Mouse (Mus musculus) hindbrain, postnatal 0 days (tissue): ENCODE measurements around the gene Rpl3. TPM values are rescaled to one million over a fixed set of nuclear protein-coding genes. Genes with fewer than 3 reads are reported as not detected.

Experiments
- ATAC-seq: fragments of 200-750 bp; cut with Nextera tagmentation; 2 replicates; pipeline ENCODE4 v1.8.0; 2017; ENCODE audit warnings: mild to moderate bottlenecking, moderate TSS enrichment, moderate library complexity
- DNase-seq: peaks from one replicate; pipeline ENCODE4 v3.0.0-alpha.2; 2015; ENCODE audit warnings: low spot score
- H3K27ac ChIP-seq: fragments of 300-500 bp; sonication (generic); 2 replicates; pipeline ENCODE4 v1.5.1; 2014; ENCODE audit warnings: mild to moderate bottlenecking
- H3K27me3 ChIP-seq: fragments of 300-500 bp; sonication (generic); 2 replicates; pipeline ENCODE4 v1.6.1; 2014; ENCODE audit warnings: low read length, mixed read lengths; ENCODE audit not compliant: insufficient read depth
- H3K36me3 ChIP-seq: fragments of 300-500 bp; sonication (generic); 2 replicates; pipeline ENCODE4 v1.6.1; 2014; ENCODE audit warnings: low read length, mixed read lengths; ENCODE audit not compliant: insufficient read depth
- H3K4me1 ChIP-seq: fragments of 300-500 bp; sonication (generic); 2 replicates; pipeline ENCODE4 v1.6.1; 2014; ENCODE audit warnings: antibody characterized with exemption, low read length, mixed read lengths; ENCODE audit not compliant: insufficient read depth
- H3K4me2 ChIP-seq: fragments of 300-500 bp; sonication (generic); 2 replicates; pipeline ENCODE4 v1.6.1; 2014; ENCODE audit warnings: low read depth, mild to moderate bottlenecking, low read length, moderate library complexity, mixed read lengths
- H3K4me3 ChIP-seq: fragments of 300-500 bp; sonication (generic); 2 replicates; pipeline ENCODE4 v1.5.1; 2014; ENCODE audit warnings: low read length
- H3K9ac ChIP-seq: fragments of 300-500 bp; sonication (generic); replicated peaks from 2 replicates; pipeline ENCODE4 v1.6.1; 2014; ENCODE audit warnings: mild to moderate bottlenecking, low read length, moderate library complexity, mixed read lengths
- H3K9me3 ChIP-seq: fragments of 300-500 bp; sonication (generic); 2 replicates; pipeline ENCODE4 v1.6.1; 2016; ENCODE audit warnings: low read length, mixed read lengths
- CTCF ChIP-seq: IDR thresholded peaks from 2 replicates; pipeline ENCODE4 v1.5.1; 2016; ENCODE audit warnings: antibody characterized with exemption, control low read depth, low read depth
- WGBS: fragments of 180-500 bp; shearing (Covaris S2); extraction: QIAGEN DNeasy Blood & Tissue Kit; methylation state at CpG from one replicate; pipeline ENCODE4 v1.1.7; 2014; 5-methylcytosine and 5-hydroxymethylcytosine counted together
- polyA plus RNA-seq: library from polyadenylated mRNA; unstranded; fragments of >200 nt; fragmentation: Nextera tagmentation; extraction: Ambion mirVana; gene quantifications from 2 replicates; pipeline ENCODE4 v1.2.1, GENCODE M21; 2015
- total RNA-seq: library from RNA; depleted of rRNA; stranded (reverse); fragments of >200 nt; gene quantifications from 2 replicates; pipeline ENCODE4 v1.2.3, GENCODE M21; 2014

The Rpl3 gene
- total and polyA plus RNA-seq, 2 experiments from 2014 or later = 527 to 599 TPM

- Histone ChIP-seq H3K9me3 (no peaks in the 10 kb centered on the region), H3K27me3 (no peaks in the 10 kb centered on the region), H3K4me2 (peak overlapping the region; percentile 71), H3K36me3 (no peaks in the 10 kb centered on the region), H3K27ac (peak overlapping the region; percentile 99), H3K9ac (peak overlapping the region; percentile 79), H3K4me3 (peak overlapping the region; percentile 75), H3K4me1 (peaks cover 15% of the 10 kb centered on the region)
- ATAC-seq (no peak), DNase-seq (no peak)
- 49% methylated on average over 9 of the region's 9 CpGs for WGBS
- no peak for TF ChIP-seq CTCF
These were observed 42.8 kb upstream of the Rpl3 start for GRCm38 (mm10) chr15:80134450-80134847.

GRCm38 (mm10) chr15:80133682-80134449 lies 42.2 kb upstream of the Rpl3 start:
- Histone ChIP-seq H3K4me3 (peak overlapping the region; percentile 75), H3K36me3 (no peaks in the 10 kb centered on the region), H3K9ac (peak overlapping the region; percentile 79), H3K27me3 (no peaks in the 10 kb centered on the region), H3K4me1 (peaks cover 15% of the 10 kb centered on the region), H3K27ac (peak overlapping the region; percentile 99), H3K4me2 (peak overlapping the region; percentile 71), H3K9me3 (no peaks in the 10 kb centered on the region)
- TF ChIP-seq CTCF = no peak
- DNase-seq = no peak
- peak; percentile 4; the same call in 1 of the 2 replicates for ATAC-seq
- WGBS = 13% methylated on average over 14 of the region's 14 CpGs

GRCm38 (mm10) chr15:80132993-80133586 lies 41.4 kb upstream of the Rpl3 start, which contains the start of gene Tab1:
TSS of gene Tab1 (plus strand) at chr15:80133127.
- no peaks in the 10 kb centered on the region for H3K9me3 ChIP-seq
- H3K27ac ChIP-seq = peak within 1 kb of the TSS; percentile 99
- WGBS = under 1% methylated on average over 53 of the region's 59 CpGs
- peak within 1 kb of the TSS; percentile 71 for H3K4me2 ChIP-seq
- ATAC-seq (peak; percentile 96), DNase-seq (peak; percentile 98)
- H3K27me3 ChIP-seq = no peaks in the 10 kb centered on the region
- H3K36me3 ChIP-seq = no peaks in the 10 kb centered on the region
- peak within 1 kb of the TSS; percentile 79 for H3K9ac ChIP-seq
- peaks cover 15% of the 10 kb centered on the region for H3K4me1 ChIP-seq
- peak; percentile 75 for TF ChIP-seq CTCF
- peak within 1 kb of the TSS; percentile 75 for H3K4me3 ChIP-seq

GRCm38 (mm10) chr15:80132452-80132851 lies 40.8 kb upstream of the Rpl3 start:
- DNase-seq (no peak), ATAC-seq (no peak)
- H3K4me3 ChIP-seq = peak overlapping the region; percentile 75; the same call in 1 of the 2 replicates
- H3K36me3 ChIP-seq = no peaks in the 10 kb centered on the region
- WGBS = 78% methylated on average over 9 of the region's 9 CpGs
- no peaks in the 10 kb centered on the region for H3K9me3 ChIP-seq
- no peak overlapping the region; the same call in 1 of the 2 replicates for H3K9ac ChIP-seq
- H3K27me3 ChIP-seq = no peaks in the 10 kb centered on the region
- 0 out of 2 replicates have a peak overlapping the region, but pooled peaks have one; percentile 99 for H3K27ac ChIP-seq
- H3K4me1 ChIP-seq = peaks cover 14% of the 10 kb centered on the region
- H3K4me2 ChIP-seq = peak overlapping the region; percentile 71
- TF ChIP-seq CTCF = no peak

GRCm38 (mm10) chr15:80131421-80131820 lies 39.8 kb upstream of the Rpl3 start:
- Histone ChIP-seq H3K9ac (no peak overlapping the region), H3K27me3 (no peaks in the 10 kb centered on the region), H3K9me3 (no peaks in the 10 kb centered on the region), H3K4me3 (no peak overlapping the region), H3K27ac (no peak overlapping the region), H3K36me3 (no peaks in the 10 kb centered on the region), H3K4me1 (peaks cover 12% of the 10 kb centered on the region), H3K4me2 (no peak overlapping the region)
- ATAC-seq (no peak), DNase-seq (no peak)
- 57% methylated on average over 6 of the region's 6 CpGs for WGBS
- TF ChIP-seq CTCF = no peak

- no peaks in the 10 kb centered on the region for H3K36me3 ChIP-seq
- H3K9ac ChIP-seq = no peak overlapping the region
- H3K4me3 ChIP-seq = no peak overlapping the region
- H3K9me3 ChIP-seq = no peaks in the 10 kb centered on the region
- 85% methylated on average over 5 of the region's 5 CpGs for WGBS
- no peak overlapping the region for H3K4me2 ChIP-seq
- no peak for DNase-seq
- TF ChIP-seq CTCF = no peak
- ATAC-seq = no peak
- H3K4me1 ChIP-seq = peaks cover 12% of the 10 kb centered on the region
- H3K27ac ChIP-seq = no peak overlapping the region
- H3K27me3 ChIP-seq = no peaks in the 10 kb centered on the region
These were observed 39.0 kb upstream of the Rpl3 start for GRCm38 (mm10) chr15:80130689-80131088.

GRCm38 (mm10) chr15:80129982-80130381 lies 38.3 kb upstream of the Rpl3 start:
- no peaks in the 10 kb centered on the region for H3K9me3 ChIP-seq
- H3K27me3 ChIP-seq = no peaks in the 10 kb centered on the region
- no peak for DNase-seq
- no peaks in the 10 kb centered on the region for H3K36me3 ChIP-seq
- H3K27ac ChIP-seq = no peak overlapping the region
- H3K4me2 ChIP-seq = no peak overlapping the region
- TF ChIP-seq CTCF = no peak
- ATAC-seq = no peak
- no peak overlapping the region for H3K4me3 ChIP-seq
- WGBS = 89% methylated on average over 6 of the region's 6 CpGs
- peaks cover 12% of the 10 kb centered on the region for H3K4me1 ChIP-seq
- no peak overlapping the region for H3K9ac ChIP-seq
